In the genomic region with DNA sequence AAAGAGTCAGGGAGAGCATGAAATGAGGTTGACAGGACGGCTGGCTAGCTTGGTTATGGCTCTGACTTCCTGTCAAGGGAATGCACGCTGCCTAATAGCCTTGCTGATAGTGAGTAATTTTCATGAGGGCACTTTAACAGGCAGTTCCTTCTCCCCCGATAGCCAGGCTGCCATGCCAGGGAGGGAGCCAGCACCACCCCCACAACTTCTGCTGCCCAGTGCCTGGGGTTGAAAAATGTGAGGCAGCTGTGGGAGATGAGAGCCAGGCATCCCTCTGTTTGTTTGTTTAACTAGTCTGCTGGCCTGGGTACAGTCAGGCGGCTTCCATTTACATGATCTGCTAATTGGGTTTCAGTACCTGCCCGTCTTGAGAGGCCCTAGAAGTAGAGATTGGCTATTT, we compare ENCODE assay signal across 8 mouse cellular contexts.
DNase-seq lines count a peak whose midpoint lies in the region; ATAC-seq and TF ChIP-seq lines count a peak whose summit lies in the region.

No protein-coding gene starts in this region.

- H3K4me2 ChIP-seq in forebrain, embryonic 13.5 days, result no peak overlapping the region

- no peak for TF ChIP-seq POLR2A in heart, adult 2 months (IDR thresholded peaks at IDR 0.05; ENCODE audit: insufficient read depth, low read depth, low read length)

- 18% methylated on average over 5 of the region's 5 CpGs for WGBS in embryonic facial prominence, embryonic 10.5 days
- 13% methylated on average over 5 of the region's 5 CpGs for WGBS in heart, adult 2 months
- WGBS in forebrain, embryonic 13.5 days, result 59% methylated on average over 5 of the region's 5 CpGs

- TF ChIP-seq EP300 in heart, adult 2 months (IDR thresholded peaks at IDR 0.05; ENCODE audit: insufficient read depth, low read depth, low read length), result 0 out of 2 replicates have a peak, but pooled peaks have one; percentile 19

- no peaks in the 10 kb centered on the region for H3K9me3 ChIP-seq in embryonic facial prominence, embryonic 10.5 days
- no peaks in the 10 kb centered on the region for H3K9me3 ChIP-seq in forebrain, embryonic 13.5 days (replicated peaks)

- TF ChIP-seq CTCF in left cerebral cortex, adult 2 months (IDR thresholded peaks at IDR 0.05), result no peak
- TF ChIP-seq CTCF in heart, adult 2 months (IDR thresholded peaks at IDR 0.05), result no peak

- H3K4me3 ChIP-seq in left cerebral cortex, adult 2 months, result no peak overlapping the region
- H3K4me3 ChIP-seq in embryonic facial prominence, embryonic 10.5 days, result no peak overlapping the region
- no peak overlapping the region for H3K4me3 ChIP-seq in heart, adult 2 months
- H3K4me3 ChIP-seq in forebrain, embryonic 13.5 days, result no peak overlapping the region

- intact Hi-C loops in left cerebral cortex, adult 2 months (cut with DNase I), result no loop called here
- intact Hi-C loops in heart, adult 2 months (cut with DNase I), result no loop called here

- no peak for ATAC-seq in forebrain, embryonic 13.5 days

- no peaks in the 10 kb centered on the region for H3K27me3 ChIP-seq in embryonic facial prominence, embryonic 10.5 days (replicated peaks; ENCODE audit: low read depth, poor library complexity, severe bottlenecking)
- H3K27me3 ChIP-seq in heart, adult 2 months (ENCODE audit: control insufficient read depth, insufficient read depth, low read length), result no peaks in the 10 kb centered on the region; the same call in 1 of the 2 replicates
- H3K27me3 ChIP-seq in forebrain, embryonic 13.5 days, result no peaks in the 10 kb centered on the region

- no peaks in the 10 kb centered on the region for H3K36me3 ChIP-seq in embryonic facial prominence, embryonic 10.5 days (replicated peaks)
- no peaks in the 10 kb centered on the region for H3K36me3 ChIP-seq in heart, adult 2 months (ENCODE audit: control insufficient read depth, insufficient read depth, low read length)
- no peaks in the 10 kb centered on the region for H3K36me3 ChIP-seq in forebrain, embryonic 13.5 days (ENCODE audit: poor library complexity, severe bottlenecking)

- H3K9ac ChIP-seq in heart, adult 2 months (ENCODE audit: low read depth, low read length), result no peak overlapping the region
- no peak overlapping the region for H3K9ac ChIP-seq in forebrain, embryonic 13.5 days

- H3K79me2 ChIP-seq in heart, adult 2 months (replicated peaks; ENCODE audit: control insufficient read depth, insufficient read depth, low read length), result no peaks in the 10 kb centered on the region

- H3K4me1 ChIP-seq in embryonic facial prominence, embryonic 10.5 days, result peaks cover 22% of the 10 kb centered on the region
- H3K4me1 ChIP-seq in heart, adult 2 months (ENCODE audit: control insufficient read depth, insufficient read depth, low read length), result no peaks in the 10 kb centered on the region
- H3K4me1 ChIP-seq in forebrain, embryonic 13.5 days, result peaks cover 14% of the 10 kb centered on the region; the same call in 1 of the 2 replicates

- no peak overlapping the region for H3K27ac ChIP-seq in left cerebral cortex, adult 2 months
- peak overlapping the region; percentile 67 for H3K27ac ChIP-seq in embryonic facial prominence, embryonic 10.5 days (replicated peaks)
- H3K27ac ChIP-seq in heart, adult 2 months, result no peak overlapping the region
- no peak overlapping the region for H3K27ac ChIP-seq in forebrain, embryonic 13.5 days

- DNase-seq in left cerebral cortex, adult 2 months (ENCODE audit: extremely low spot score in 1 of 2, low spot score in 2 of 2), result peak; percentile 13 to 14
- no peak for DNase-seq in left cerebral cortex, adult 11 months (ENCODE audit: low spot score)
- DNase-seq in embryonic facial prominence, embryonic 10.5 days (ENCODE audit: low spot score), result peak; percentile 53
- peak; percentile 27 to 46 for DNase-seq in heart, adult 2 months
- peak; percentile 31 to 51 for DNase-seq in layer of hippocampus, adult 8-10 months (ENCODE audit: low spot score in 2 of 2)
- no peak for DNase-seq in cerebellum, adult 11-12 months
- no peak for DNase-seq in spleen, adult 18-20 months

Comparison
In these comparisons a context has a peak if more than half of its experiments do, and no peak if none do; other contexts are left out.
1. DNase-seq: peak in left cerebral cortex, adult 2 months (2 of 2), embryonic facial prominence, embryonic 10.5 days (single experiment), heart, adult 2 months (2 of 2) and layer of hippocampus, adult 8-10 months (2 of 2); none in left cerebral cortex, adult 11 months (single experiment), cerebellum, adult 11-12 months (single experiment) and spleen, adult 18-20 months (0 of 2).